Mouse (Mus musculus) olfactory bulb, adult 2 months (tissue): ENCODE measurements around the gene Prss38.

ENCODE experiments used
- CTCF ChIP-seq: fragments of 200-500 bp; IDR thresholded peaks from 2 replicates; pipeline ENCODE4 v1.5.1; 2012; ENCODE audit warnings: low read depth, mild to moderate bottlenecking, low read length, moderate library complexity; ENCODE audit not compliant: insufficient read depth
- POLR2A ChIP-seq: fragments of 200-500 bp; IDR thresholded peaks from 2 replicates; pipeline ENCODE4 v1.6.1; 2012; ENCODE audit warnings: mild to moderate bottlenecking, low read depth, low read length, moderate library complexity; ENCODE audit not compliant: insufficient read depth

DNA sequence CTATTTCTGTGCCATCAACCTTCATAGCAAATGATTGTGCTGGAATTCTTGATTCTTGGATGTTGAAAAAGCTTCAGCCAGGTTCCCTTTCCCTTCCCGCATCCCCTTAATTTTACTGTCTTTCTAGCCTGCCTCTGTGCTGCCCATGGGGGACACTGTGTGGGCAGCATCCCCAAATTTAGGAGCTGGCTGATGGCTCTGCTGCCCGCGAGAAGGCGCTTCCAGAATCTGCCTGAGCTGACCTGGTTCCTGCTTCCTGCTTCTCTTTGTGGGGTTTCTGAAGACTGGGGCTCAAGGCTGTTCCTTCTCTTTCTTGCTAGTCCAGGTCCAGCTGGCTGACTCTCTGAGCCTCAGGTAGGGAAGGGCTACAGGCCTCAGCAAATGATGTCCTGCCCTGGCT, 20.7 kb downstream of the Prss38 start:
- TF ChIP-seq CTCF (no peak), POLR2A (no peak)
